Mouse (Mus musculus) B cell, adult 62 days (primary cell): Measurements from ENCODE around the gene Il15. TPM values are rescaled to one million over a fixed set of nuclear protein-coding genes. Genes with fewer than 3 reads are reported as not detected.

ENCODE experiments used
- total RNA-seq: library from RNA; stranded (reverse); gene quantifications from 4 replicates; pipeline ENCODE4 v1.2.4, GENCODE M21; 2023

Il15 gene
- total RNA-seq, result 0.83 to 2.9 TPM (median 1.3 TPM) in 3 of 4 replicates, not detected in the other

DNA sequence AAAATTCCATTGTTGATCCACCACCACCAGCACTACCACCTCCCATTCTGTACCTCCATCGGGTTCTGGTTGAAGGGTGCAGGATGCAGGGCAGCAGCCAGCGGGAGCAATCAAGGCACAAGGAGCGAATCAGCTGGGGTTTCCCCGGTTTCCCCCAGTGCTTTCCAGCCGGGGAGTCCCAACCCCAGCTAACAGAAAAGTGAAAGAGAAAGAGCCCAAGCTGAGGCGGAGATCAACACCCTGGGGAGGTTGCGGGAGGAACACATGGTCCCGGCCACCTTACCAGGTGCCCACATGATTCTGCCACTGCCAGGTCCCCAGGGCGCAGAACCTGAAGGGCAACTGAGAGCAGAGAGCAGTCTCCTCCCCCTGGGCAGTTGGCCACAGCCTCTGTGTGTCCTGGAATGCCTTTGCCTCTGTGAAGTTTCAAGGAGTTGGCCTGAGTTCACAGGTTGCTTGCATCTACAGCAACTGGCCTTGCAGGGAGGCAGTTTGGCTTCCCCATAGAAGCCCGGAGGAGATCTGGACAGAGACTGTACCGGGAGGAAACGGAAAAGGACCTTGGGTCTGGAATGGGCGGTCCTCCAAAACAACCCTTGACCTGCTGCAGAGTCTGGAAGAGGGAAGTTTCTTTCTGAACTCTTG, at the start of gene Il15:
Gene Il15, minus strand, starts transcription at position 537 of the 645 bp plus-strand sequence.

